Mouse (Mus musculus): ENCODE results near the gene H2-M3. TPM values are rescaled to one million over a fixed set of nuclear protein-coding genes. Genes with fewer than 3 reads are reported as not detected.

Gene H2-M3
- polyA plus RNA-seq, 1 experiment from 2014 or later: 1.2 TPM

- H3K9ac ChIP-seq: no peak overlapping the region
- DNase-seq: no peak
- no peak overlapping the region for H3K4me3 ChIP-seq (ENCODE audit: low read depth, low read length)
- no peaks in the 10 kb centered on the region for H3K36me3 ChIP-seq (ENCODE audit: insufficient read depth)
- H3K27me3 ChIP-seq (ENCODE audit: insufficient read depth, low read length): no peaks in the 10 kb centered on the region
- H3K4me2 ChIP-seq: no peak overlapping the region
- 34% methylated on average over 4 of the region's 4 CpGs for WGBS
- H3K9me3 ChIP-seq (ENCODE audit: low read depth, low read length): no peaks in the 10 kb centered on the region
- ATAC-seq (ENCODE audit: insufficient read depth): no peak
- H3K27ac ChIP-seq (ENCODE audit: low read depth): no peak overlapping the region
- H3K4me1 ChIP-seq (ENCODE audit: insufficient read depth): no peaks in the 10 kb centered on the region
- no peak for TF ChIP-seq CTCF (IDR thresholded peaks at IDR 0.05; ENCODE audit: low read depth)
Measured at GRCm38 (mm10) chr17:37308483-37308882, 38.5 kb downstream of the H2-M3 start.

- Histone ChIP-seq H3K4me2 (no peak overlapping the region), H3K36me3 (ENCODE audit: insufficient read depth) (no peaks in the 10 kb centered on the region), H3K27ac (ENCODE audit: low read depth) (no peak overlapping the region), H3K4me3 (ENCODE audit: low read depth, low read length) (no peak overlapping the region), H3K4me1 (ENCODE audit: insufficient read depth) (no peaks in the 10 kb centered on the region), H3K9me3 (ENCODE audit: low read depth, low read length) (no peaks in the 10 kb centered on the region), H3K27me3 (ENCODE audit: insufficient read depth, low read length) (no peaks in the 10 kb centered on the region), H3K9ac (no peak overlapping the region)
- 36% methylated on average over 2 of the region's 2 CpGs for WGBS
- no peak for TF ChIP-seq CTCF (IDR thresholded peaks at IDR 0.05; ENCODE audit: low read depth)
- no peak for ATAC-seq (ENCODE audit: insufficient read depth)
- DNase-seq: no peak
Measured at GRCm38 (mm10) chr17:37310146-37310699, 40.2 kb downstream of the H2-M3 start.

- Histone ChIP-seq H3K9ac (no peak within 1 kb of the TSS), H3K4me1 (ENCODE audit: insufficient read depth) (no peaks in the 10 kb centered on the region), H3K27ac (ENCODE audit: low read depth) (no peak within 1 kb of the TSS), H3K27me3 (ENCODE audit: insufficient read depth, low read length) (no peaks in the 10 kb centered on the region), H3K4me2 (no peak within 1 kb of the TSS), H3K4me3 (ENCODE audit: low read depth, low read length) (no peak within 1 kb of the TSS), H3K36me3 (ENCODE audit: insufficient read depth) (no peaks in the 10 kb centered on the region), H3K9me3 (ENCODE audit: low read depth, low read length) (no peaks in the 10 kb centered on the region)
- ATAC-seq (ENCODE audit: insufficient read depth) (no peak), DNase-seq (no peak)
- TF ChIP-seq CTCF (IDR thresholded peaks at IDR 0.05; ENCODE audit: low read depth): no peak
Measured at GRCm38 (mm10) chr17:37316954-37317353, 46.9 kb downstream of the H2-M3 start, which contains the start of gene Olfr102. Olfr102 (minus strand) TSS chr17:37317054.

Other genes starting within 250 kb of the H2-M3 start
- gene Mog, start 246.8 kb upstream of the H2-M3 start, polyA plus RNA-seq (2014; fragmentation: Nextera tagmentation; extraction: Ambion mirVana): 0.11 and 0.13 TPM in 2 replicates
- 7.0 and 8.8 TPM in 2 replicates for gene Gabbr1, start 224.3 kb upstream of the H2-M3 start, polyA plus RNA-seq (2014; fragmentation: Nextera tagmentation; extraction: Ambion mirVana)
- gene Olfr90, start 181.7 kb upstream of the H2-M3 start, polyA plus RNA-seq (2014; fragmentation: Nextera tagmentation; extraction: Ambion mirVana): 0.34 TPM in 1 of 2 replicates, not detected in the other
- gene Olfr91, start 171.9 kb upstream of the H2-M3 start, polyA plus RNA-seq (2014; fragmentation: Nextera tagmentation; extraction: Ambion mirVana): 0.07 TPM in 1 of 2 replicates, not detected in the other
- gene Olfr92, start 150.1 kb upstream of the H2-M3 start, polyA plus RNA-seq (2014; fragmentation: Nextera tagmentation; extraction: Ambion mirVana): not detected in 2 replicates
- gene Olfr93, start 108.7 kb upstream of the H2-M3 start, polyA plus RNA-seq (2014; fragmentation: Nextera tagmentation; extraction: Ambion mirVana): not detected in 2 replicates
- not detected in 2 replicates for gene Ubd, start 76.3 kb upstream of the H2-M3 start, polyA plus RNA-seq (2014; fragmentation: Nextera tagmentation; extraction: Ambion mirVana)
- gene Olfr94, start 69.2 kb upstream of the H2-M3 start, polyA plus RNA-seq (2014; fragmentation: Nextera tagmentation; extraction: Ambion mirVana): not detected in 2 replicates
- gene Olfr95, start 57.1 kb upstream of the H2-M3 start, polyA plus RNA-seq (2014; fragmentation: Nextera tagmentation; extraction: Ambion mirVana): not detected in 2 replicates
- not detected in 2 replicates for gene Olfr96, start 50.1 kb upstream of the H2-M3 start, polyA plus RNA-seq (2014; fragmentation: Nextera tagmentation; extraction: Ambion mirVana)
- not detected in 2 replicates for gene Olfr97, start 32.9 kb upstream of the H2-M3 start, polyA plus RNA-seq (2014; fragmentation: Nextera tagmentation; extraction: Ambion mirVana)
- gene Olfr98, start 6.5 kb upstream of the H2-M3 start, polyA plus RNA-seq (2014; fragmentation: Nextera tagmentation; extraction: Ambion mirVana): not detected in 2 replicates
- gene Olfr99, start 13.2 kb downstream of the H2-M3 start, polyA plus RNA-seq (2014; fragmentation: Nextera tagmentation; extraction: Ambion mirVana): not detected in 2 replicates
- not detected in 2 replicates for gene Olfr101, start 34.1 kb downstream of the H2-M3 start, polyA plus RNA-seq (2014; fragmentation: Nextera tagmentation; extraction: Ambion mirVana)
- gene Olfr102, start 46.8 kb downstream of the H2-M3 start, polyA plus RNA-seq (2014; fragmentation: Nextera tagmentation; extraction: Ambion mirVana): not detected in 2 replicates
- gene Olfr103, start 69.5 kb downstream of the H2-M3 start, polyA plus RNA-seq (2014; fragmentation: Nextera tagmentation; extraction: Ambion mirVana): not detected in 2 replicates
- gene Olfr104-ps, start 89.4 kb downstream of the H2-M3 start, polyA plus RNA-seq (2014; fragmentation: Nextera tagmentation; extraction: Ambion mirVana): not detected in 2 replicates
- not detected in 2 replicates for gene Olfr105-ps, start 108.8 kb downstream of the H2-M3 start, polyA plus RNA-seq (2014; fragmentation: Nextera tagmentation; extraction: Ambion mirVana)
- not detected in 2 replicates for gene Olfr106-ps, start 120.2 kb downstream of the H2-M3 start, polyA plus RNA-seq (2014; fragmentation: Nextera tagmentation; extraction: Ambion mirVana)
- gene Olfr107, start 129.0 kb downstream of the H2-M3 start, polyA plus RNA-seq (2014; fragmentation: Nextera tagmentation; extraction: Ambion mirVana): not detected in 2 replicates
- gene Olfr108, start 175.3 kb downstream of the H2-M3 start, polyA plus RNA-seq (2014; fragmentation: Nextera tagmentation; extraction: Ambion mirVana): not detected in 2 replicates
- not detected in 2 replicates for gene Olfr109, start 188.7 kb downstream of the H2-M3 start, polyA plus RNA-seq (2014; fragmentation: Nextera tagmentation; extraction: Ambion mirVana)
- not detected in 2 replicates for gene H2-M2, start 213.3 kb downstream of the H2-M3 start, polyA plus RNA-seq (2014; fragmentation: Nextera tagmentation; extraction: Ambion mirVana)
- gene Olfr110, start 222.2 kb downstream of the H2-M3 start, polyA plus RNA-seq (2014; fragmentation: Nextera tagmentation; extraction: Ambion mirVana): not detected in 2 replicates
- not detected in 2 replicates for gene Olfr111, start 237.8 kb downstream of the H2-M3 start, polyA plus RNA-seq (2014; fragmentation: Nextera tagmentation; extraction: Ambion mirVana)